Mouse (Mus musculus): ENCODE results near the gene Dscaml1.

DNA sequence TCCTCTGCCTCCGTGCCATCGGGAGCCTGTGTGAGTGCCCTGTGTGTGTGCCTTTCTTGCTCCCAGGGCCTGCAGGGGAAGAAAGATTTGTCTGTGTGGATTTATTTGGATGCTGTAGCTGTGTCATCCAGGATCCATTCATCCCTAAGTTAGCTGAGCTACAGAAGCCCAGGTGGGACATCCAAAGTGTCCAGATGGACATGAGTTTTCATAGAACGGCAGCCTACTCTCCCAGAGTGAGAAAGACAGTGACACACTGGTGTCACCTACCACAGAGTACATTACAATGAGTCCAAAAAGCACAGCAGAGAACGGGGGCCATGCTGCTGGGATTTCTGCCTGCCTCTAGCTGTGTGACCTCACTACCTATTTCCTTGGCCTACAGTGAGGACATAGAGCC, 194.5 kb downstream of the Dscaml1 start:
- no peak for TF ChIP-seq POLR2A (IDR thresholded peaks at IDR 0.05; ENCODE audit: borderline replicate concordance, control insufficient read depth, low read depth, low read length)
- TF ChIP-seq CTCF (IDR thresholded peaks at IDR 0.05; ENCODE audit: control insufficient read depth, insufficient read depth, low read length), result no peak
